Mouse (Mus musculus): ENCODE measurements at regions not wholly inside any gene's neighbourhood (a gene's known extent, or its start where the extent isn't known, plus 50 kb on each side); places are given as distances from the start of the nearest gene placed in this dataset.

DNA sequence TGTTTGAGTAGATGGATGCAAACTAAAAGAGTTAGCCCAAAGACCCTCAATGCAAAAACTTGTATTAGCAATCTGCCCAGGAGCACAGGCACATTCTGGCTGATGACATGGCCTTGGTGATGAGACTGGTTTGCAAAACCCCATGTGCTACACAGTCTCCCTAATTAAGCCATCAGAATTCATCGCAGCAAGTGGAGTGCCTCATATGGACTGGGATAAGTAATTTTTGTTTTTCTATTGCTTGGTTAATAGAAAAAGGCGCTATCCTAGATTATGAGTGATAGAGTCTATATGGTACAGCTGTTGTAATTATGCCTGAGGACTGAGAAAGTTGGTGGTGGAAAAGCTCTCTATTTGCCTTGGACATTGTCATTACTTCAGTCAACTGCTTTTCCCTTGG lies 155.2 kb upstream of the Robo1 start:
- no peak for DNase-seq (ENCODE audit: low spot score in 2 of 2)

DNA sequence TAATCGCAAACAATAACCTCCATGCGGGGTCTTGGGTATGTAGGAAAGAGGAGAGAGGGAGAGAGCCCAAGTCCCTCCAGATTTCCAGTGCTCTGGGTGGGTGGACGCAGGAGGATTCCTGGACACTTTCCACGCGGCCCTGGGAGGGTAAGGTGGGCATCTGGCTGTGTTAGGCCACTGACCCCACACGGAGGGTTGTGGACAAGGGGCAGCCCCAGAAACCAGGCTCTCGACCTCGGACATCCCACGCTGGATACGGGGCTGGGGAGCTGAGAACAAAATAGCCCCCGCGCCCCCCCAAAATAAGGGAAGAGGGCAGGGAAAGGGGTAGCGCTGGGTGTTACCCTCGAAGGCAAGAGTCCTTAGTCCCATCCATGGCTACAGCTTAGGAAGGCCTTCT lies 150.2 kb upstream of the Robo1 start:
- no peak for DNase-seq (ENCODE audit: low spot score in 2 of 2)

DNA sequence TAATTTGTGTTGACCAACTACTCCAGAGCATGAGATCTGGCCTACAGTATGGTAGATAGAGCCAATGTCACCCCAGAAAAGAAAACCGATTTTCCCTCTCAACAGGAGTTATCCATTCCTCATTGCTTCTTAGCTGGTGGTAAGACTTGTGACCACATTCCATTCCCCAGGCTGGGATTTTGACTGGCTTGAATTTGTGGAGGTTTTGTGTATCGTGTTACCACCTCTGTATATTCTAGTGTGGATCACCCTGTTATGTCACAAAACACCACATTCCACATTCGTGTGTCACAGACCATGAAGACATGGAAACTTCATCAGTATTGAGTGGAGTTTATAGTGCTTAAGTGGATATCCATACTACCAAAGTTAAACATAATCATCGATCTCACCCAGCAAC lies 148.7 kb upstream of the Robo1 start:
- DNase-seq (ENCODE audit: low spot score in 2 of 2), result no peak

DNA sequence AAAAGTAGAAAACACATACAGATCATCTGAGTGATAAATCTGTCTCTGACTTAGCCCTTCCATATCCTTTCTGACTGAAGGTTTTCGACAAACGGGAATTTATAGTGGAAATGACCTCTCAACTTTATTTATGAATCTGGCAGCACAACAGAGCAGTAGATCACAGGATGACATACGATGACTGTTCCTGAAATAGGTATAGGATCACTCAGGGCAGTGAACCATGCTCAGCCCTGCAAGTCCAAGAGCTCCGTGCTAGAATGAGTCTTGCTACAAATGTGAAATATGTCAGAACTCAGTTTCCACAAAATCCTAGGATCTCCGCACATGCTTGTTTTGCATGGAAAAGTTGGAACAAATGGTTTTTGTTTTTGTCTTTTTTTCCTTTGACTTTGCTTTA lies 132.4 kb upstream of the Robo1 start:
- no peak for DNase-seq (ENCODE audit: low spot score in 2 of 2)

DNA sequence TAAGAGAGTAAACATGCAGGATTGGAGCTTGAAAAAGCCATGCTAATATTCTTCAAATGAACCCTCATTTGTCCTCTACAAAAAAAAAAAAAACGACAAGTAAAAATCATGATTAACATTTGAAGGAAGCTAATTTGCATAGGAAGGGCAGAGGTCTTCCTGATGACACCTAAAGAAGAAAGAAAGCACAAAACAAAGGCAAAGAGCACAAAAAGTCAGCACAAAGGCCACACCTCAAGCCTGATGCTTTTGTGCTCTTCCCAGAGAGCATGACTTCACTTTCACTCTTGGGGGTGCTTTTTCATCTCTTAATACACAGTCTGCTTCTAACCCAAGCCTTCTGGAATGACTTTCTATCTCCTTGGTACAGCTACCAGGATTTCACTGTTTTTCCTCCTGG lies 113.8 kb upstream of the Robo1 start:
- DNase-seq (ENCODE audit: low spot score in 2 of 2), result no peak

DNA sequence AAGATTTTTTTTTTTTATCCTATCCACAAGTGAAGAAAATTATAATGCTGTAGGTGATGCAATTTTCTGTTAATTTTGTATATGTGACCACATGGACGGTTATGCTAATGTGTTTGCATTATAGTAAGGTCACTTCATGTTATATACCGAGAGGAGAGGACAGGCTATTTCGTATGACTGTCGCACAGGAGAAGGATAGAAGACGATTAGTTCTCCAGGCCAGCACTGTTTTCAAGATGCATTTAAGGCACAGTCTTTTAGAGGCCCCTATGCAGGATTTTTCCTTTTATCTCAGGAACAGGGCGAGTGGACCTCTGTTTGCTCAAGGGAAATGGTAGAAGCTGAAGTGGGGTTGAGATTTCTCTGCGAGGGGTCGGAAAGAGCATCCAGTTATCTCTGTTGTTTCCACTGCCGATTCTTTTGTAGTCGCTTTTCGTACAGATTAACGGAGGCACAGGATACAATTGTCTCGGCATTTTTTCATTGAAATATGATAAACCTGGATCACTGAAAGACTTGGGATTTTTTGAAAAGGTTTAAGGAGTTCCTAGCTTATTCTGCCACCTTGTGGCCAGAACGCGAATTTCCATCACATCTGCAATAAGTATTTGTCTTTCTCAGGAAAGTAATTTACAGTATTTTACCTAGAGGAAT lies 92.6 kb upstream of the Robo1 start:
- peak; percentile 82 to 88 for DNase-seq (ENCODE audit: low spot score in 2 of 2)

DNA sequence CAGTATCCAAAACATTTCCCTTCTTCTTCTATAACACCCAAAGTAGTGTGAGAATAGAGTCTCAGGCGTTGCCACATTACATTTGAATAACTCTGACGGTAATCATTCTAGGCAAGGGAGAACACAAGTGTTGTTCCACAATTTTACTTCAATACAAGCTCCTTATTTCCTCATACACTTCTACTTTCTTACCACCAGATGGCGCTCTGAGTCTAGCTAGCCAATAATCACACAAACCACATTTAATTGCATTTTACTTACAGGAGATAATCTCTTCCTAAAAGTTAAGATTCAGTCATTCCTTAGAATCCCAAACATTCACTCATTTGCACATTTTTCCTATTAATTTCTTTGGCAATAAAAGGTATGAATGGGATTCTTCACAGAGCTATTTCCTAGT lies 90.1 kb upstream of the Robo1 start:
- DNase-seq (ENCODE audit: low spot score in 2 of 2), result peak in 1 of 2 experiments; percentile 31

DNA sequence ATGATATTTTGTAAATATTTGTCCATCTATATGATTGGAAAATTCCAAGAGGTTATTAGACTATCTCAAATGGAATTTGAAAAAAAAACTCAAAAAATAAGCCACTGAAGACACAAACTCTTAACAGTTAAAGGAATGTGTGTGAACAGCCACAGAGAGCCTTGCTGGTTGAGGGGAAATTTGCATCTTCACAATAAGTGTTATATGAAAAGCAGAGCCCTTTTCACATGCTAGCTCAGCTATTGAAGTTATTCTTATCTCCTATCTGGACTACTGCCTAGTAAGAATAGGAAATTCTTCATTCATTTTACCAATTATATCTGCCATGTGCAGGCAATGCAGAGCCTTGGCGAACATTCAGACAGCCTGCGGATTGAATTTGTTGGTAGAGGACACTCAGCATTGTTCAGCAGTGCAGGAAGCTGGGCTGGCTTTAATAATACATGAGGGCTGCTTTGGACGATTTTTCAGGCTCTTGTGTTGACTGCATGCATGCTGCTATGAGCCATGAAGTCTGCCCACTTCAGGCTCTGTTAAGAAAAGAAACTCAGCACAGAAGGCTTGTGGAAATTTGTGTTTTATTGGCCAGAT lies 86.1 kb upstream of the Robo1 start:
- DNase-seq (ENCODE audit: low spot score in 2 of 2), result peak; percentile 53 to 58

DNA sequence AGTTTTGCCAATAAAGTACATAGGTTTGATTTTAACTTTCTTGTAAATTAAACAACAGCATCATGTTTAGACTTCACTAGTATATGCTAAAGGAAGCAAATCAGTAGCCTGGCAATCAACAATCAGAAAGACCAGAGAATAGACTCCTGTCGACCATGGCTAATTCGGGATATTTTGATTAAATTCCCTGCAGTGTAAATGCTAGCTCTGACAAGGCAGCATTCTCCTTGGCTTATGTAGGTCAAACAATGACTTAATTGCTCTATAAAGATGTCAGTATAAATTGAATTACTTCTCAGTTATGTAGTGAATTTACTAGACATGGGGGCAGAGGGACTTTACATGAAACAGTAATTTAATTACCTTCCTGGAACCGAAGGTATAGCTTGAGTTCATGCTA lies 84.2 kb upstream of the Robo1 start:
- no peak for DNase-seq (ENCODE audit: low spot score in 2 of 2)

DNA sequence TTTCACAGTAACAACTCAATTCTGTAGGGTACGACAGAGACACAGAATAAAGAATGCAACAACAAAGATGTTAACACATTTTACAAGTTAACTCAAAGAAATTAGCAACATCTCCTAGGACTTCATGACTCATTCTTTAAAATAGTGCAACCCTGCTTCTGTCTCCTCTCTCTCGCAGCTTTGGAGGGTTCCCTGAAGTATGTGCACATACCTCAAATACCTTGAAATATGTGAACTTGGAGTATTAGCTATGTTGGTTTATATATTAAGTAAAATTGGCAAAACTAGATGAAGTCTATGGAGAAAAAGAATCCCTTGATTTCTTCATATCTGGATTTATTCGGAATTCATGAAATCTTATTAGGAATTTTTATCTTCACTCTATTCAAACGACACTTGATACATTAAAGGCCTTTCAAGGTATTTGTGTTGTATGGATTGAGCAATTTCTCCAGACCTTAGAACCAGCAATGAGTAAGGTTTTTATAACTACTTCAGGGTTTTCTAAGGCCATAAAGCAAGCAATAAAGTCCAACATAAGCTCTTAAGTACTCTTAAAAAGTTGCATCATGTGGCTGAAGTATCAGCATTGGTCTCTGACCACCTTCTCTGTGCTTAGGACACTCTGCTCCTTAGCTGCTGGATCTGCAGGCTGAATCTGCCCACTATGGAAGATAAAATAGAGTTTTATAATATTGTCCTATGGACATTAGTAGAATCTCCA lies 82.8 kb upstream of the Robo1 start:
- DNase-seq (ENCODE audit: low spot score in 2 of 2), result no peak

DNA sequence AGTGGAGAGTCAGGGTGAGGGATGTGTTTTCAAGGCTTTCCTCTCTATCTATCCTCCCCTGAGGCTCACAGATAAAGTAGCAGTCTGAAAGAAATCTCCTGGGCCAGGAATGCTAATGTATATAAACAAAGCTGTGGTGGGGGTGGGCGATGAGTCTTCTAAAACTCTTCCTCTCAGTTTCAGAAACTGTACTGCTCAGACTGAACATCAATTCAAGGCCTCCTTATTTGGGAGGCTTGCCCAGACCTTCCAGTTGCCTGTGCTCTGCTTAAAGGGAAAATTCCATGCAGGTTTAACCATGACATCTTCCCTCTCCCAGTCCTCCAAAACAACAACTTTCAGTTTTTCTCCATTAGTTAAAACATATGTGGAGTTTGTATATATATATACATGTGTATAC lies 73.7 kb upstream of the Robo1 start:
- peak; percentile 36 to 40 for DNase-seq (ENCODE audit: low spot score in 2 of 2)

DNA sequence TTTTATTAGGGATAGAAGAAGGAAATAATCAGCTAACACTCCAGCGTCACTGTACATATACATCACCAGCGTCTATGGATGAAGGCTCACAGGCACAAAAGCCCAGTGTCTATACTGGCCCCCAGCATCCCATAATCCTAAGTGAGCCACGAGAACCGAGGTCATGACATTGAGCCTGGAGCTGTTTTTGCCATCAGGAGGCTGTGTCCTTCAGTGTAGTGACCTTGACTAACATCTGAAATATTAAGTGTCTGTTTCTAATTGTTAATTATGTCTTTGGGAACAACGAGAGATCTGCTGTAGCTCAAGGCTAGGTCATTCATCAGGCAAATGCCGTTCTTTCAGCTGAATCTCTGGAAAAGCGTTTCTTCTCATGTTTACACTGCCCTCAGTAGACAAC lies 68.5 kb upstream of the Robo1 start:
- DNase-seq (ENCODE audit: low spot score in 2 of 2), result no peak

DNA sequence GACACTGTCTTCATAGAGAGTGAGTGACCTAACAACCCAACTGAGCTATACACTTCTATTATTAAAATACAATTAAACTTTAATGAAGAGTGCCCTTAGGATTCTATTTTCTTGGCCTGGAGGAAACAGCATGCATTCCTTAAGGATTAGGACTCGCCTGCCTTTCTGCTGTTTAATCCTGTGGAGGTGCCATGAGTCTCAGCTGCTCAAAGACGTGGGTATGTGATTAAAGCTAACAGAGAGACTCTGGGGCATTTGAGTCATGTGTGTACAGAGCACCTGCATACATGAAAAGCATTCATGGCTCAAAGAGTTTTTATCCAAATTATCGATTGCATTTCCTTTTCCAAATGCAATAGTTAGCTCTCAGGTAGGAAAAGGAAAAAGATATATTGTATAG lies 51.7 kb upstream of the Robo1 start:
- no peak for DNase-seq (ENCODE audit: low spot score in 2 of 2)

Data from right cerebral cortex, postnatal 10 days (tissue).